Mouse (Mus musculus) ES-E14 (cell line): Measurements from ENCODE around the gene Myocos. TPM values are rescaled to one million over a fixed set of nuclear protein-coding genes. Genes with fewer than 3 reads are reported as not detected.

Experiments used
- DNase-seq: peaks from one replicate; pipeline ENCODE4 v3.0.0-alpha.2; 2013; ENCODE audit warnings: low read depth, low spot score
- H3K27ac ChIP-seq: 2 replicates; pipeline ENCODE4 v1.5.1; 2012; ENCODE audit warnings: low read depth, mild to moderate bottlenecking, low read length, moderate library complexity, mixed read lengths; ENCODE audit not compliant: poor library complexity, insufficient read depth, severe bottlenecking
- H3K36me3 ChIP-seq: 2 replicates; pipeline ENCODE4 v1.6.1; 2012; ENCODE audit warnings: mild to moderate bottlenecking, low read length, moderate library complexity, mixed read lengths; ENCODE audit not compliant: control insufficient read depth, poor library complexity, insufficient read depth, severe bottlenecking
- H3K4me1 ChIP-seq, 2 experiments: fragments of 150-350 bp in 1 of 2; sonication (generic) in 1 of 2; 2 replicates each; pipeline ENCODE4 v1.6.1; 2012; ENCODE audit warnings: low read length in 2 of 2, mild to moderate bottlenecking in 1 of 2, mixed read lengths in 1 of 2; ENCODE audit not compliant: control insufficient read depth in 2 of 2, insufficient read depth in 2 of 2, poor library complexity in 1 of 2
- H3K4me3 ChIP-seq, 2 experiments: fragments of 150-350 bp in 1 of 2; sonication (generic) in 1 of 2; 2 replicates each; pipeline ENCODE4 v1.5.1; 2012; ENCODE audit warnings: low read length in 2 of 2, low read depth in 1 of 2, mild to moderate bottlenecking in 1 of 2, mixed read lengths in 1 of 2; ENCODE audit not compliant: insufficient read depth in 1 of 2, poor library complexity in 1 of 2, severe bottlenecking in 1 of 2
- H3K9ac ChIP-seq: 2 replicates; pipeline ENCODE4 v1.6.1; 2012; ENCODE audit warnings: low read depth, mild to moderate bottlenecking, low read length, mixed read lengths; ENCODE audit not compliant: poor library complexity, insufficient read depth, severe bottlenecking
- H3K9me3 ChIP-seq: fragments of 150-350 bp; sonication (generic); 2 replicates; pipeline ENCODE4 v1.6.1; 2012; ENCODE audit warnings: low read depth, mild to moderate bottlenecking, low read length; ENCODE audit not compliant: control insufficient read depth, insufficient read depth
- CHD2 ChIP-seq: IDR thresholded peaks from 2 replicates; pipeline ENCODE4 v1.6.1; 2014; ENCODE audit warnings: mild to moderate bottlenecking, low read depth, low read length, inconsistent platforms
- HCFC1 ChIP-seq: IDR thresholded peaks from 2 replicates; pipeline ENCODE4 v1.6.1; 2012; ENCODE audit warnings: low read length, inconsistent platforms, borderline replicate concordance; ENCODE audit not compliant: insufficient read depth
- MAFK ChIP-seq: IDR thresholded peaks from 2 replicates; pipeline ENCODE4 v1.6.1; 2014; ENCODE audit warnings: mild to moderate bottlenecking, low read depth, low read length, inconsistent platforms; ENCODE audit not compliant: insufficient read depth
- ZC3H11A ChIP-seq: IDR thresholded peaks from 2 replicates; pipeline ENCODE4 v1.6.1; 2012; ENCODE audit warnings: low read depth, mild to moderate bottlenecking, inconsistent platforms, low read length, borderline replicate concordance
- ZNF384 ChIP-seq: IDR thresholded peaks from 2 replicates; pipeline ENCODE4 v1.6.1; 2012; ENCODE audit warnings: low read depth, low read length, inconsistent platforms
- in situ Hi-C, 2 experiments: fragments of 600-800 bp; cut with MboI; formaldehyde crosslinking; loops; one replicate each; pipeline ENCODE4 v1.15.1; 2025; ENCODE audit warnings: low sequenced_read_pairs in 2 of 2, inconsistent platforms in 1 of 2; ENCODE audit not compliant: unreplicated experiment in 2 of 2
- total RNA-seq: library from RNA; depleted of rRNA; stranded (reverse); fragments of 300-350 nt; gene quantifications from 2 replicates; pipeline ENCODE4 v1.2.3, GENCODE M21; 2012

The Myocos gene
- total RNA-seq, 1 experiment: not detected

- Histone ChIP-seq H3K27ac (no peak overlapping the region), H3K4me1 (peaks cover 0 to 5% of the 10 kb centered on the region in 2 experiments; a peak in 1 of 4 replicates), H3K9ac (no peak overlapping the region), H3K9me3 (no peaks in the 10 kb centered on the region), H3K4me3 (no peak overlapping the region), H3K36me3 (no peaks in the 10 kb centered on the region)
- TF ChIP-seq ZC3H11A (no peak), ZNF384 (no peak), CHD2 (no peak), HCFC1 (no peak), MAFK (no peak)
- in situ Hi-C loops: no loop called here
- no peak for DNase-seq
Measured at GRCm38 (mm10) chr1:162609633-162610250, 48.3 kb downstream of the Myocos start.

- Histone ChIP-seq H3K4me3 (no peak overlapping the region), H3K9ac (no peak overlapping the region), H3K4me1 (peaks cover 0 to 5% of the 10 kb centered on the region in 2 experiments; a peak in 1 of 4 replicates), H3K27ac (no peak overlapping the region), H3K9me3 (no peaks in the 10 kb centered on the region), H3K36me3 (no peaks in the 10 kb centered on the region)
- no peak for DNase-seq
- in situ Hi-C loops: no loop called here
- TF ChIP-seq MAFK (no peak), ZNF384 (no peak), ZC3H11A (no peak), CHD2 (no peak), HCFC1 (no peak)
Measured at GRCm38 (mm10) chr1:162608127-162608526, 49.9 kb downstream of the Myocos start.

DNA sequence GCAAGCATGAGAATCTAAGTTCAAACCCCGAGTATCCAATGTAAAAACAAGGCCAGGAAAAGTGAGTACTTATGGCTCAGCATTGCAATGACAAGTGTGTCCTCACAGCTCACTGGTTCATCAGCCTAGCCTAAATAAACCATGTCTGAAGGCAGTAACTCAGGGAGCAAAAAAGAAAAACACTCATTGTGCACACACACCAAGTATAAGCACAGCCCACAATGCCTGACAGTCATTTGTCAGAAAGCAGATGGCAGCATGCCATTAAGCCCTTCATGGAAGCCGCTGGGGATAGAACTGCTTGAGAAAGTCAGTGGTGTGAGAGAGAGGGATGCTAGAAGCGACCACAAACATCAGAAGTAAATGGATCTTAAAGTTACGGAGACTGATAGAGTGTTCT lies 56.7 kb downstream of the Myocos start:
- no peak overlapping the region for H3K4me3 ChIP-seq
- in situ Hi-C loops: no loop called here
- no peak for DNase-seq
- H3K9me3 ChIP-seq: no peaks in the 10 kb centered on the region
- no peak for TF ChIP-seq HCFC1
- no peak for TF ChIP-seq MAFK
- no peak for TF ChIP-seq CHD2
- TF ChIP-seq ZNF384: no peak
- TF ChIP-seq ZC3H11A: no peak
- H3K36me3 ChIP-seq: no peaks in the 10 kb centered on the region; the same call in 1 of the 2 replicates
- H3K4me1 ChIP-seq: no peaks in the 10 kb centered on the region
- no peak overlapping the region for H3K9ac ChIP-seq
- no peak overlapping the region for H3K27ac ChIP-seq

DNA sequence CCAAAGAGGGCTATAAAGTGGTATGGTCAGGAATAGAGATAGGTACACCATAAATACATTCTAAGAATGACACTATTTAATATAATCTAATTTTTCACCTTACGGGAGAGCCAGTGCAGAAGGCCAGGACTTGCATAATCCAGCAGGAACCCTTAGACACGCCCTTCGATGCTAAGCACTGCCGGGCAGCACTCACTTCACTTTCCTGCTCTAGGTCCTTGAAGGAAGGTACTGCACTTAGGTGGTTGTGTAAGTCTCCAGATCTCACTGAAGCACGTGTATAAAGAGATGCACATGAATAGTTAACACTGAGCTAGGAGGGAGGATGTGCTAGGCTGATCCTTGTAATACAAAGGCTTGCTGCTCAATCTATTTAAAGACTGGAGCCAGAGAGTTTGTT lies 58.4 kb downstream of the Myocos start:
- no peak overlapping the region for H3K27ac ChIP-seq
- H3K36me3 ChIP-seq: no peaks in the 10 kb centered on the region; the same call in 1 of the 2 replicates
- TF ChIP-seq HCFC1: no peak
- no peak for TF ChIP-seq CHD2
- TF ChIP-seq ZC3H11A: no peak
- no peak for TF ChIP-seq ZNF384
- no peak for TF ChIP-seq MAFK
- in situ Hi-C loops: no loop called here
- no peak for DNase-seq
- no peaks in the 10 kb centered on the region for H3K9me3 ChIP-seq
- H3K4me3 ChIP-seq: no peak overlapping the region
- H3K9ac ChIP-seq: no peak overlapping the region
- no peaks in the 10 kb centered on the region for H3K4me1 ChIP-seq
